Mouse (Mus musculus) right cerebral cortex, postnatal 14 days (tissue): ENCODE data around the gene Eef1g.
"Not testable (repeated sequence)": the region's sequence is repeated elsewhere in the genome, so short reads cannot be mapped to it uniquely, and the experiment has no call there.

Experiments used
- DNase-seq: peaks from one replicate; pipeline ENCODE4 v3.0.0; 2022

Gene Eef1g

GRCm38 (mm10) chr19:8946929-8947328 lies 19.9 kb upstream of the Eef1g start:
- no peak for DNase-seq

DNA sequence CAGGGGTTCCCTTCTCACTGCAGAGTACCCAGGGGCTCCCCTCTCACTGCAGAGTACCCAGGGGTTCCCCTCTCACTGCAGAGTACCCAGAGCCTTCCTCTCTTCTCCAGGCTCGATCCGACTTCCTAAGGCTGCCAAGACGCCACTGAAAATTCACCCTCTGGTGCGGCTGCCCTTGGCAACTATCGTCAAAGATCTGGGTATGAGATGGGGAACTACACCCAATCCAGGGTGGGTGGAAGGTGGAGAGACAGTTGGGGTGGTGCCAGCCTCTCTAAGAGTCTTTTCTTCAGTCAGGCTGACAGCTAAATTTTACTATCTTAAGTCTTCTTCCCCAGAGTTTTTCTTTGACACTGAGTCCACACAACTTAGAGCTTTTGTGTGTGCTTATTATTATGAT lies 16.7 kb upstream of the Eef1g start:
- DNase-seq = no peak

- DNase-seq = no peak
Measured at GRCm38 (mm10) chr19:8952241-8952640, 14.6 kb upstream of the Eef1g start.

DNA sequence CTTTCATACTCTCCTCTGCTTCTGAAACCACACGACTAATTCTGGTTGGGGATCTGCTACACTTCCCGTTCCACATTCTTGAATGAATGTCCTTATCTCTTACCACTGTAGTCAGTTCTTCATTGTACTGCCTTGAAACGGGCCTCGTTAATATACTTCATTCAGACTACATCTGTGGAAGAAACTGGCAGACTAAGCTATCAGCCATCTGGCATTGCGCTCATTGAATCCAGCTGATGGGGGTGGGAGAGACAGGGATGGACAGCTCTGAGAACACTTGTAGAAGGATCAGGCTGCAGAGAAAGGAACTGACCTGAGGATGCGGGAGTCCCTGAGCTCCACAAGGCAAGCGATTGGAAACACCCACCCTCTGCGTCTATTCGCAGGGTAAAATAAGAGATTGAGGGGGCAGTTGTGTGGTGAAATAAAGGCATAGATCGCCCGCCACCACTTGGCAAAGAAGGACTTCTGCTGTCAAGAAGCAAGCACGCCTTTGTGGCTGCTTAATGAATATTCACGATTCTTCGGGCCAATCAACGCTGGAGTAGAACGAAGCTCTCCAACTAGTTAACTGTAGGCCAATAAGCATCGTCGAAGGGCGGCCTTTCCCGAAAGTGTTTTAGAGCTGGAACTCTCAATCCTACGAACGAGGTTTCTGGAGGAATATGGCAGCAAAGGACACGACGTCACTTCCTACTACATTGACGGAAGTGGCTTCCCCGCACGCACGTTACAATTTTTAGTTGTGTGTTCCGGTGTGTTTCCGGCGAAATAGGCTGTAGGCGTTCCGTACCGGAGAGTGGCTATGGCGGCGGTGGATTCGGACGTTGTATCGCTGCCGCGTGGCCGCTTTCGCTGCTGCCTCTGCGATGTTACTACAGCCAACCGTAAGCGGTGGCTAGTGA lies 13.5 kb upstream of the Eef1g start, which contains the start of gene Tut1:
TSS of gene Tut1 (plus strand) at position 713 of the 905 bp plus-strand sequence.
- peak; percentile 82 for DNase-seq

- DNase-seq = no peak
Measured at GRCm38 (mm10) chr19:8954171-8954570, 12.7 kb upstream of the Eef1g start.

GRCm38 (mm10) chr19:8962256-8962655 lies 4.6 kb upstream of the Eef1g start:
- DNase-seq = no peak

DNA sequence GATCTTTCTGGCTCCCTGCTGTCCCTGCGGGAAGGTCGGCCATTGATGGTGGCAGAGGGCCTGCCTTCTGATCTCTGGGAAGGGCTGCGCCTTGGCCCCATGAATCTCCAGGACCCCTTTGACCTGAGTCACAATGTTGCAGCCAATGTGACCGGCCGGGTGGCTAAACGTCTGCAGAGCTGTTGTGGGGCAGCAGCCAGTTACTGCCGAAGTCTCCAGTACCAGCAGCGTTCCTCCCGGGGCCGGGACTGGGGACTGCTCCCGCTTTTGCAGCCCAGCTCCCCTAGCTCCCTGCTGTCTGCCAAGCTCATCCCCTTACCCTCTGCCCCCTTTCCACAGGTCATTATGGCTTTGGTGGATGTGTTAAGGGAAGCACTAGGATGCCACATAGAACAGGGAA lies 1.8 kb upstream of the Eef1g start:
- DNase-seq = no peak

- peak; percentile 30 for DNase-seq
Measured at GRCm38 (mm10) chr19:8965771-8966170, 1.1 kb upstream of the Eef1g start.

DNA sequence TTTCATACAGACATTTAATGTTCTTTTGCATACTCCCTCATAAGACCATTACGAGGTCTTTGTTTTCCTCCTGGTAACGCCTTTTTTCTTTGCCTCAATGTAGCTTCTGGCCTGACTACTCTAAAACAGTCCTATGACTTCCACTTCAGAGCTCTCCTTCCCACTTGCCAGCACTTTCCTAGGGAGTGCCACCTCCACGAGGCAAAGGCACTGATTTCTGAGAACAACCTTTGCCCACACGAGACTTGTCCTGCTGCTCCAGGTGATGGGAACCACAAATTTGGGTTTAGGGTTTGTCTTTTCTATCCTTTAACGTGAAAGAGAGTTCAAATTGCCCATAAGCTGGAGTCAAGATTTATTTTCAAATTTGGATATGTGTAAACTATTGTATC lies 647 bp upstream of the Eef1g start:
- no peak for DNase-seq

GRCm38 (mm10) chr19:8967373-8967743 lies 517 bp downstream of the Eef1g start:
- no peak for DNase-seq

DNA sequence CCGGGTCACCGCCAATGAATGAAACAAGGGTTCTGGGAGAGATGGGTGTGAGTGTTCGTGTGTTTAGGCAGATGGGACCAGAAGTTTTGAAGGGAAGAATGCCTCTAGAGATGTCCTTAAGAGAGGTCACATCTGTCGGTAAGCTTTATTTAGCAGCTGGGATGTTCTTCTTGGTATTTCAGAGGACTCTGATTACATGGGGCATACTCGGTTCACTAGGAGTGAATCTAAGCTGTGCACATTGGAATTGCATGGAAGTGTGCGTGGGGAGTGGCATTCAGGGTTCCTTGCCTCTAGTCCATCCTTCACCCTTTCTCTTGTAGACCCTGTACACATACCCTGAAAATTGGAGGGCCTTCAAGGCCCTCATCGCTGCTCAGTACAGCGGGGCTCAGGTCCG lies 1.1 kb downstream of the Eef1g start:
- DNase-seq = no peak

DNA sequence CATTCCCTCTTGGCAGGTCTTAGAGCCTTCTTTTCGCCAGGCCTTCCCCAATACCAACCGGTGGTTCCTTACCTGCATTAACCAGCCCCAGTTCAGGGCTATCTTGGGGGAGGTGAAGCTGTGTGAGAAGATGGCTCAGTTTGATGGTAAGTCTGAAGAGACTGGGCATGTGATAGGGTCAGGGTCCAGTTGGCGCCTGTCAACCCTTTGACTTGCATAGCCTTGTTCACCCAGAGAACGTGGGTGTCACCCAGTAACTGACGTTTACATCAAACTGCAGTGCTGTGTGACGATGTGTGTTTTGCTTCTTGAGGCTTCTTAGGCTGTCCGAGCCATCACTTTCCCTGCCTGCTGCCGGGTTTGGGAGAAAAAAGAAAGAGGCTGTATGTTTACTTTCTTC lies 5.7 kb downstream of the Eef1g start:
- not testable (repeated sequence) for DNase-seq

DNA sequence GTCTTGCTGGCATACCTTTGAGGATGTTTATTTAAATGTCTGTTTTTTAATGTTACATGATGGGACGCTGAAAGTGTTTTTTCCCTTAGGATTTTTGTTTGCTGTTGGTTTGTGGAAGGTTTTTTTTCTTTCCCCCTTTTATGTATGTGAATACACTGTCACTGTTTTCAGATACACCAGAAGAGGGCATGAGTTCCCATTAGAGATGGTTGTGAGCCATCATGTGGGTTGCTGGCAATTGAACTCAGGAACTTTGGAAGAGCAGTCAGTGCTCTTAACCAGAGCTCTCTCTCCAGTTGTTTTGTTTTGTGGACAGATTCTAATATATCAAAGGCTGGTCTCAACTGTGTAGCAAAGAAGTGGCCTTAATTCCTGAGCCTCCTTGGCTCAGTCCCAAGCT lies 7.8 kb downstream of the Eef1g start:
- DNase-seq = no peak

GRCm38 (mm10) chr19:8975491-8975890 lies 8.7 kb downstream of the Eef1g start:
- no peak for DNase-seq

DNA sequence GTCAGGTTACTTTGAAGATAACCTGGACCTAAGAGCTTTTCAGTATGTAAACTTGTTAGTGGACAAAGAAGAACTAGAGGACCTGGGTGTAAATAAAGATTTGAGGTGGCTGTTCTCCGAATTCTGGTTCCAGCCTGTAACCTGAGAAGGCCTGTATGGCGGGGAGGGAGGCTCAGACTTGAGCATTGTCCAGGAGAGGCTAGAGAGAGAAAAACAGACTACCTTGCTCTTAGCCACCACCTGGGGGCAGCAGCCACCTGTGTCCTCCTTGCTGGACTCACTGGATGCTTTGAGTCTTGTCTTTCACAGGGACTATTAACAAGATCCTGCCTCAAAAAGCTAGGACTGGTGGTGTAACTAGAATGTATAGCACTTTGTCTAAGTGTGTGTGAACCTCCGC lies 9.7 kb downstream of the Eef1g start:
- DNase-seq = no peak

DNA sequence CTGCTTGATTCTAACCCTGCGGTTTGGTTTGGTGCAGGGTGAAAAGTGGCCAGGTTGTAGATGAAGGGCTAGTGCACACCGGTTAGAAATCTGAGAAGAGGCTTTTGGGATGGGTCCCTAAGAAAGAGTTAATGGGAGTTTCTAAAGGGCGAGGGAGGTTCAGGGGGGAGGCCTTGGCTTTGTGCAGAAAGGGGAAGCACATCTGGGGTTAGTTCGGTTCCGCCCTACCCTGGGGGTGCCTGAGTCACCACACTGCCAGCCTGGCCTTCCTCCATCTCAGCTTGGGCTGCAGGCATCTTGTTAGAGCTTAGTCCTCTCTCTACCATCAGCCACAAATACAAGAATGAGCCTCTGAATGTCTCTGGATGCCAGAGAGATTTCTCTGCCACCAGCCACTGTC lies 13.9 kb downstream of the Eef1g start:
- no peak for DNase-seq

DNA sequence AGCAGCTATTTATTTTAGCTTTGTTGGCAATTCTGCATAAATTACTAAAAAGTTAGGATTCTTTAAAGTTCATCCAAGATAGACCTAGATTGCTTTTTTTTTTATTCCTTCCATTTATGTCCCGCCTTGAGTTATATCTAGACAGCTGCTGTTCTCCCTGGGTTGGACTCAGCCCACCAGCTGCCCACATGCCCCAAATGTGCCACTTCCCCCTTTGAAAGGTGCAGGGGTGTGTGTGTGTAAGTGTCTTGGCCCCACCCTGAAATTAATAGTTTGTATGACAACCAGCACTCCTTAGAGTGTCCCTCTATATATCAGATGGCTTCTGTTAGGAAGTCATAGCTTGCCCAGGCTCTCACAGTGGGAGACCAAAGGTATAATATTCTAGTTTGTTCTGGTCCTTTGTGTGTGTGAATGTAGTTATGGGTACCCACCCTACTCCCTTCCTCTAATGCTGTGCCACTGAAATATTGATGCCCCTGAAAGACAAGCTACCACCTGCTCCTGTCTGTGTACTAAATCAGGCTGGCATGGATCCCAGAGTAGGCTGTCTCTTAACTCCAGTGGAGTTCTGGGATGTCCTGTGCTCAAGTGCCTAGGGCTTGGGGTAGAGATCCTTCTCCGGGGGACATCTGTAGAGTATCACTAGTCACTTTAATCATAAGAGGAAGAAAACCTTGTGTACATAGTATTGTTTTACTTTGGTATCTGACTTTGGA lies 14.8 kb downstream of the Eef1g start:
- no peak for DNase-seq

DNA sequence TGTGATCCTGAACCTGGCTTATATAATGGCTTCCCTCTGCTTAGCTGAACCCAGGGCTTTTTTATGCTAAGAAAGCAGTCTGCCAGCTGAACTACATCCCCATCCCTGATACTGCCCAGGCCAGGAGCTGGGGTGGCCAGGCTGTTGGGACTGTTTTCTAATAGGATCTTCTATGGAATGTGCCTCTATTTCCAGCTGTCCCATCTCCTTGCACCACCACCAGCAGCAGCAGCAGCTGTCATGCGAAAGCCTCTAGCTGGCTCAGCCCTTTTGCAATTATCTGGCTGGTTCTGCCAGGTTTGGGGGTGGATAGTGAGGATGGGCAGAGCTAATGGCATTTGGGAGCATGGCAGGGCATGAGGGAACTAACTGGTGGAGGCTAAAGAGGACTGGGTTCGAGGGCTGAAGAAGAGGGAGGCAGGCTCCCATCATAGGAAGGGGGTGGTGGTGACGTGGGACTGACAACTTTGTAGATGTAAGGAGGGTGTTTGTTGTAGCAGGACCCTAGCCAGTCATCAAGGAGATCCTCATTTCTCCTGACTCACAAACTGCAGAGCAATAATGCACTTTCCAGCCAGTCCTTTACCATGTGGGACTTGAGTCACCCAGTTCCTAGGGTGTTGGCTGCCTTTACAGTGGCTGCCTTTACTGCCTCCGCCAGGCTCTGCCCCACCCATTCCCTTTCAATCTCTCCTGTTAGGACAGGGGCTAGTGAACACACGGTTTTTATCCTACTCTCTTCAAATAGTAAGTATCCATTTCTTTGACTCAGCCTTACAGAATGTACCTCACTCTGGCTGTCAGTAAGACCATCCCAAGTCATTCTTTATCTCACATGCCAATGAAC lies 15.7 kb downstream of the Eef1g start:
- DNase-seq = no peak

DNA sequence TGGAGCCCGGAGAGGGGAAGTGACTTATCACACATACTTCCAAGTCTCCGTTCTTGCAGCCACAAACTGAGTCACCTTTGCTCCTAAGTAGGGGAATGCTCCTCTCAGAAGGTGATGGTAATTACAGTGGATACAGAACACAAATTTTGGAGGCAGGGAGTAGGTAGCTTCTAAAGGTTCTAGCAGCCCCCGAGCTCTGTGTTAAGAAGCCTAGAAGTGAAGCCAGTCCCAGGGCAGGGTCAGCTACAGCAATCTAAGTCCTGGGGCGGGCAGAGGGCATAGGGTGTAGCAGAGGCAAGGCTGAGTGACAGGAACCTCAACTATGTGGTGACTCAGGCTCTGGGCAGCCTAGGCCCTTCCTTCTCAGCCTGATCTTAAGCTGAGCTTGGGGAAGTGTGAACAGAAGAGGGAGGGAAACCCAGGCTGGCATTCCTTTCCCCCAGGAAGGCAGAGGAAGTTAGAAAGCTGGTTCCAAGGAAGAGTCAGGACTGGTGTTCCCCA lies 16.4 kb downstream of the Eef1g start:
- DNase-seq = no peak

DNA sequence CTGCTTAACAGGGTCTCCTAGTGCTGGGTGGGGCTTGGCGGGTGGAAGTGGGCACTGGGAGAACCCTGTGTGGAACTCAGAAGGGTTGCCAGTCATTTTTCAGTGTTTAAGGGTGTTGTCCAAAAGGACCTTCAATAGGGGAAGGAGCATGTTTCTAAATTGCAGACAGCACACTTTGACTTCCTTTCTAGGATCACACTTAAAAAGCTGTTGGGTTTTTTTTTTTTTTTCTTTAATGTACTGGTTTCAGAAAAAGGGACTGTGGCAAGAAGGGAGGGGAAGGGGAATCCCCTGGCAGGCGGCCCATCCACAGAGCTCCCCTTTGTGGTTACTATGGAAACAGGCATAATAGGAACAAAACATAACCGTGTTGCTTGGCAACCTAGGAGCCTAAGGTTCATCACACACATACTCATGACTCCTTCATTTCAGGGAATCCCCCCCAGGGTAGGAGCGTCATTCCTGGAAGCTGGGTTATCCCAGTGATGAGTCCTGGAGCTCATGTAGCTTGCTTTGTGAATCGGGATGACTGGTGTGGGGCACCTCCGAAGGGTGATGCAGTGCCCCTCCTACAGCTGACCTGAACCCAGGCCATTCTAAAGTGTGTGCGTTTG lies 17.5 kb downstream of the Eef1g start:
- peak; percentile 71 for DNase-seq

DNA sequence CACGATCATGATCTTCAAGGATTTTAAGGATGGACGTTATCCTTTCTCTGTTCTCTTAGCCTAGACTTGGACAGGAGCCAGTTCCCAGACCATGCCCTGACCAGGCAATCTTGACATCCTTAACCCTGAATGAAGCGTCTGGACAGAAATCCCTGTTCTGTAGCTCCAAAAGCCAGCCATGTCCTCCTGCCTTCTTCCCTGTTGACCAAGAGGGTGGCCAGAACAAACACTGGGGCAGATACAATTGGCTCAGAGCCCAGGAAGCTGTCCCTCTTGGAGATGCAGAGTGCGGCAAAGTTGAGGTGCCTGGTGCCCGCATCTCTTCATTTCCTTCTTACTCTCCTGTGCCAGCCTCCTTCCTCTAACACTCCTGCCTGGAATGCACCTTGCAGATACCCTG lies 19.1 kb downstream of the Eef1g start:
- DNase-seq = no peak

- no peak for DNase-seq
Measured at GRCm38 (mm10) chr19:8987816-8988215, 21.0 kb downstream of the Eef1g start.
